Mouse (Mus musculus) stomach, postnatal 0 days (tissue): ENCODE data around the gene Prex1.
"Not testable (repeated sequence)": the region's sequence is repeated elsewhere in the genome, so short reads cannot be mapped to it uniquely, and the experiment has no call there.

ENCODE experiments used
- CTCF ChIP-seq: IDR thresholded peaks from 2 replicates; pipeline ENCODE4 v1.5.1; 2016; ENCODE audit warnings: antibody characterized with exemption, low read depth, mild to moderate bottlenecking, moderate library complexity
- EP300 ChIP-seq: optimal IDR thresholded peaks from 2 replicates; pipeline ENCODE3; 2016; ENCODE audit warnings: antibody characterized with exemption

GRCm38 (mm10) chr2:166746261-166746913 is 32.8 kb upstream of the Prex1 start:
- not testable (repeated sequence) for TF ChIP-seq CTCF, EP300
